Mouse (Mus musculus): ENCODE results near the gene Mbd5. TPM values are rescaled to one million over a fixed set of nuclear protein-coding genes. Genes with fewer than 3 reads are reported as not detected.

Gene Mbd5
- 30.5 and 31.6 TPM in 2 replicates for polyA plus RNA-seq (2012; rRNA removed)

GRCm38 (mm10) chr2:48948841-48949584 lies at the start of gene Mbd5:
Gene Mbd5 (plus strand): TSS chr2:48949508.
- peak; percentile 98 to 99 for DNase-seq (ENCODE audit: extremely low spot score in 1 of 2, low spot score in 1 of 2)

- DNase-seq (ENCODE audit: extremely low spot score in 1 of 2, low spot score in 1 of 2) = peak in 1 of 2 experiments; percentile 64
Observed at GRCm38 (mm10) chr2:48908866-48909265, 40.4 kb upstream of the Mbd5 start.

- DNase-seq (ENCODE audit: extremely low spot score in 1 of 2, low spot score in 1 of 2) = no peak
Observed at GRCm38 (mm10) chr2:48914185-48914584, 35.1 kb upstream of the Mbd5 start.

GRCm38 (mm10) chr2:48915832-48916231 lies 33.5 kb upstream of the Mbd5 start:
- DNase-seq (ENCODE audit: extremely low spot score in 1 of 2, low spot score in 1 of 2) = no peak

GRCm38 (mm10) chr2:48935058-48935457 lies 14.2 kb upstream of the Mbd5 start:
- no peak for DNase-seq (ENCODE audit: extremely low spot score in 1 of 2, low spot score in 1 of 2)

- DNase-seq (ENCODE audit: extremely low spot score in 1 of 2, low spot score in 1 of 2) = no peak
Observed at GRCm38 (mm10) chr2:48947761-48948160, 1.5 kb upstream of the Mbd5 start.

GRCm38 (mm10) chr2:48949743-48950251 lies 489 bp downstream of the Mbd5 start:
- peak; percentile 16 to 44 for DNase-seq (ENCODE audit: extremely low spot score in 1 of 2, low spot score in 1 of 2)

- no peak for DNase-seq (ENCODE audit: extremely low spot score in 1 of 2, low spot score in 1 of 2)
Observed at GRCm38 (mm10) chr2:48950252-48950315, 776 bp downstream of the Mbd5 start, which contains the start of gene Orc4. Gene Orc4 (minus strand): TSS chr2:48950277.

- peak in 1 of 2 experiments; percentile 17 for DNase-seq (ENCODE audit: extremely low spot score in 1 of 2, low spot score in 1 of 2)
Observed at GRCm38 (mm10) chr2:48950316-48950880, 1.1 kb downstream of the Mbd5 start.

- no peak for DNase-seq (ENCODE audit: extremely low spot score in 1 of 2, low spot score in 1 of 2)
Observed at GRCm38 (mm10) chr2:48956591-48956990, 7.3 kb downstream of the Mbd5 start.

GRCm38 (mm10) chr2:48978920-48979319 lies 29.6 kb downstream of the Mbd5 start:
- DNase-seq (ENCODE audit: extremely low spot score in 1 of 2, low spot score in 1 of 2) = no peak

- no peak for DNase-seq (ENCODE audit: extremely low spot score in 1 of 2, low spot score in 1 of 2)
Observed at GRCm38 (mm10) chr2:48990322-48990721, 41.0 kb downstream of the Mbd5 start.

- no peak for DNase-seq (ENCODE audit: extremely low spot score in 1 of 2, low spot score in 1 of 2)
Observed at GRCm38 (mm10) chr2:49040481-49040880, 91.2 kb downstream of the Mbd5 start.

- DNase-seq (ENCODE audit: extremely low spot score in 1 of 2, low spot score in 1 of 2) = no peak
Observed at GRCm38 (mm10) chr2:49050030-49050429, 100.7 kb downstream of the Mbd5 start.

- no peak for DNase-seq (ENCODE audit: extremely low spot score in 1 of 2, low spot score in 1 of 2)
Observed at GRCm38 (mm10) chr2:49067886-49068285, 118.6 kb downstream of the Mbd5 start.

- no peak for DNase-seq (ENCODE audit: extremely low spot score in 1 of 2, low spot score in 1 of 2)
Observed at GRCm38 (mm10) chr2:49084966-49085365, 135.7 kb downstream of the Mbd5 start.

- no peak for DNase-seq (ENCODE audit: extremely low spot score in 1 of 2, low spot score in 1 of 2)
Observed at GRCm38 (mm10) chr2:49090771-49091170, 141.5 kb downstream of the Mbd5 start.

GRCm38 (mm10) chr2:49096765-49097164 lies 147.5 kb downstream of the Mbd5 start:
- no peak for DNase-seq (ENCODE audit: extremely low spot score in 1 of 2, low spot score in 1 of 2)

GRCm38 (mm10) chr2:49108906-49109305 lies 159.6 kb downstream of the Mbd5 start:
- no peak for DNase-seq (ENCODE audit: extremely low spot score in 1 of 2, low spot score in 1 of 2)

GRCm38 (mm10) chr2:49119875-49120274 lies 170.6 kb downstream of the Mbd5 start:
- DNase-seq (ENCODE audit: extremely low spot score in 1 of 2, low spot score in 1 of 2) = no peak

GRCm38 (mm10) chr2:49121603-49122002 lies 172.3 kb downstream of the Mbd5 start:
- DNase-seq (ENCODE audit: extremely low spot score in 1 of 2, low spot score in 1 of 2) = no peak

- DNase-seq (ENCODE audit: extremely low spot score in 1 of 2, low spot score in 1 of 2) = peak in 1 of 2 experiments; percentile 10
Observed at GRCm38 (mm10) chr2:49142186-49142585, 192.9 kb downstream of the Mbd5 start.

GRCm38 (mm10) chr2:49153649-49154048 lies 204.3 kb downstream of the Mbd5 start:
- no peak for DNase-seq (ENCODE audit: extremely low spot score in 1 of 2, low spot score in 1 of 2)

Measured in frontal cortex, adult 2 months (tissue).